ENCODE assay signal across 8 mouse cellular contexts in genomic region chr13:23572218-23573033, GRCm38 (mm10). TPM values are rescaled to one million over a fixed set of nuclear protein-coding genes. Genes with fewer than 3 reads are reported as not detected.
DNase-seq lines count a peak whose midpoint lies in the region; ATAC-seq lines count a peak whose summit lies in the region.

No protein-coding gene starts in this region.

- H3K9ac ChIP-seq in intestine, embryonic 16.5 days (ENCODE audit: low read depth, low read length): peak overlapping the region; percentile 72; the same call in 1 of the 2 replicates
- H3K9ac ChIP-seq in stomach, embryonic 14.5 days (replicated peaks; ENCODE audit: low read depth, low read length): peak overlapping the region; percentile 22

- DNase-seq in embryonic facial prominence, embryonic 10.5 days (ENCODE audit: low spot score): no peak
- no peak for DNase-seq in urinary bladder, postnatal 10 days (ENCODE audit: low spot score)
- DNase-seq in frontal cortex, postnatal 25 days (ENCODE audit: low spot score in 2 of 2): no peak

- no peak for ATAC-seq in megakaryocyte, adult 5-6 weeks (ENCODE audit: poor library complexity, severe bottlenecking)
- ATAC-seq in intestine, embryonic 16.5 days: no peak
- ATAC-seq in stomach, embryonic 14.5 days (ENCODE audit: insufficient number of reproducible peaks, insufficient read depth, low FRiP score, low read depth): no peak
- no peak for ATAC-seq in cerebellum, adult (ENCODE audit: insufficient number of reproducible peaks, low FRiP score, low TSS enrichment)

- peaks cover 39% of the 10 kb centered on the region for H3K4me1 ChIP-seq in megakaryocyte, embryonic 14.5 days
- peaks cover 26% of the 10 kb centered on the region for H3K4me1 ChIP-seq in embryonic facial prominence, embryonic 10.5 days
- peaks cover 12% of the 10 kb centered on the region; the same call in 1 of the 2 replicates for H3K4me1 ChIP-seq in intestine, embryonic 16.5 days (ENCODE audit: control insufficient read depth, insufficient read depth, low read length)
- peaks cover 7% of the 10 kb centered on the region; the same call in 1 of the 2 replicates for H3K4me1 ChIP-seq in stomach, embryonic 14.5 days (ENCODE audit: control insufficient read depth, insufficient read depth, low read length)

- peak overlapping the region; percentile 92 for H3K27ac ChIP-seq in embryonic facial prominence, embryonic 10.5 days (replicated peaks)
- peak overlapping the region; percentile 89 for H3K27ac ChIP-seq in intestine, embryonic 16.5 days (ENCODE audit: low read length)
- H3K27ac ChIP-seq in stomach, embryonic 14.5 days (ENCODE audit: low read length): peak overlapping the region; percentile 94

- 47% methylated on average over 2 of the region's 2 CpGs for WGBS in embryonic facial prominence, embryonic 10.5 days
- 20% methylated on average over 2 of the region's 2 CpGs for WGBS in intestine, embryonic 16.5 days
- 23% methylated on average over 2 of the region's 2 CpGs for WGBS in stomach, embryonic 14.5 days

- peak overlapping the region; percentile 68 for H3K4me2 ChIP-seq in intestine, embryonic 16.5 days (ENCODE audit: low read depth, low read length)
- H3K4me2 ChIP-seq in stomach, embryonic 14.5 days (replicated peaks; ENCODE audit: low read depth, low read length): peak overlapping the region; percentile 41

- H3K36me3 ChIP-seq in megakaryocyte, embryonic 14.5 days (replicated peaks; ENCODE audit: low read length): no peaks in the 10 kb centered on the region
- no peaks in the 10 kb centered on the region for H3K36me3 ChIP-seq in embryonic facial prominence, embryonic 10.5 days (replicated peaks)
- no peaks in the 10 kb centered on the region for H3K36me3 ChIP-seq in intestine, embryonic 16.5 days (ENCODE audit: control insufficient read depth, insufficient read depth, low read length)
- no peaks in the 10 kb centered on the region for H3K36me3 ChIP-seq in stomach, embryonic 14.5 days (ENCODE audit: control insufficient read depth, insufficient read depth, low read length)

- no peaks in the 10 kb centered on the region for H3K27me3 ChIP-seq in megakaryocyte, embryonic 14.5 days (replicated peaks)
- no peaks in the 10 kb centered on the region for H3K27me3 ChIP-seq in embryonic facial prominence, embryonic 10.5 days (replicated peaks; ENCODE audit: low read depth, poor library complexity, severe bottlenecking)
- no peaks in the 10 kb centered on the region for H3K27me3 ChIP-seq in intestine, embryonic 16.5 days (replicated peaks; ENCODE audit: control insufficient read depth, insufficient read depth, low read length)
- no peaks in the 10 kb centered on the region for H3K27me3 ChIP-seq in stomach, embryonic 14.5 days (ENCODE audit: control insufficient read depth, insufficient read depth, low read length)

- H3K9me3 ChIP-seq in megakaryocyte, embryonic 14.5 days: no peaks in the 10 kb centered on the region
- H3K9me3 ChIP-seq in embryonic facial prominence, embryonic 10.5 days: no peaks in the 10 kb centered on the region
- H3K9me3 ChIP-seq in intestine, embryonic 16.5 days (ENCODE audit: control insufficient read depth, low read length): no peaks in the 10 kb centered on the region
- H3K9me3 ChIP-seq in stomach, embryonic 14.5 days (ENCODE audit: control insufficient read depth, low read depth, low read length): no peaks in the 10 kb centered on the region

- H3K4me3 ChIP-seq in megakaryocyte, embryonic 14.5 days (replicated peaks): peak overlapping the region; percentile 90
- peak overlapping the region; percentile 61 for H3K4me3 ChIP-seq in embryonic facial prominence, embryonic 10.5 days
- H3K4me3 ChIP-seq in intestine, embryonic 16.5 days (ENCODE audit: low read length): peak overlapping the region; percentile 51
- peak overlapping the region; percentile 27 for H3K4me3 ChIP-seq in stomach, embryonic 14.5 days (ENCODE audit: low read depth, low read length)

RNA-seq across cellular contexts. Expression of gene Hist1h2bg, which starts 1.2 kb away (rescaled TPM):
- polyA plus RNA-seq in megakaryocyte, embryonic 14.5 days (2012; ENCODE audit: insufficient read depth, low replicate concordance): 16.8 and 28.8 TPM in 2 replicates
- 325 and 384 TPM in 2 replicates for total RNA-seq in megakaryocyte, adult 5-6 weeks (2015)
- total RNA-seq in megakaryocyte, adult 5-6 weeks (2017): 1,715 and 1,721 TPM in 2 replicates
- polyA plus RNA-seq in embryonic facial prominence, embryonic 10.5 days (2016; fragmentation: Nextera tagmentation; extraction: Ambion mirVana): 7.0 and 9.8 TPM in 2 replicates
- polyA plus RNA-seq in intestine, embryonic 16.5 days (2015; fragmentation: Nextera tagmentation; extraction: Ambion mirVana): 8.7 and 8.8 TPM in 2 replicates
- polyA plus RNA-seq in stomach, embryonic 14.5 days (2014; fragmentation: Nextera tagmentation; extraction: Ambion mirVana): 11.0 and 12.6 TPM in 2 replicates

RNA-seq across cellular contexts. Expression of gene Hist1h2ae, which starts 1.4 kb away (rescaled TPM):
- 13.6 and 16.0 TPM in 2 replicates for polyA plus RNA-seq in megakaryocyte, embryonic 14.5 days (2012; ENCODE audit: insufficient read depth, low replicate concordance)
- 8.8 and 9.0 TPM in 2 replicates for total RNA-seq in megakaryocyte, adult 5-6 weeks (2015)
- 272 and 274 TPM in 2 replicates for total RNA-seq in megakaryocyte, adult 5-6 weeks (2017)
- polyA plus RNA-seq in embryonic facial prominence, embryonic 10.5 days (2016; fragmentation: Nextera tagmentation; extraction: Ambion mirVana): 96.8 and 97.7 TPM in 2 replicates
- polyA plus RNA-seq in intestine, embryonic 16.5 days (2015; fragmentation: Nextera tagmentation; extraction: Ambion mirVana): 39.1 and 46.5 TPM in 2 replicates
- 92.6 and 109 TPM in 2 replicates for polyA plus RNA-seq in stomach, embryonic 14.5 days (2014; fragmentation: Nextera tagmentation; extraction: Ambion mirVana)

RNA-seq across cellular contexts. Expression of gene Hist1h2bf, which starts 1.6 kb away (rescaled TPM):
- polyA plus RNA-seq in megakaryocyte, embryonic 14.5 days (2012; ENCODE audit: insufficient read depth, low replicate concordance): 7.6 and 73.0 TPM in 2 replicates
- total RNA-seq in megakaryocyte, adult 5-6 weeks (2015): 449 and 490 TPM in 2 replicates
- 736 and 744 TPM in 2 replicates for total RNA-seq in megakaryocyte, adult 5-6 weeks (2017)
- polyA plus RNA-seq in embryonic facial prominence, embryonic 10.5 days (2016; fragmentation: Nextera tagmentation; extraction: Ambion mirVana): 4.0 and 4.8 TPM in 2 replicates
- 0.62 and 2.1 TPM in 2 replicates for polyA plus RNA-seq in intestine, embryonic 16.5 days (2015; fragmentation: Nextera tagmentation; extraction: Ambion mirVana)
- 7.1 and 7.3 TPM in 2 replicates for polyA plus RNA-seq in stomach, embryonic 14.5 days (2014; fragmentation: Nextera tagmentation; extraction: Ambion mirVana)

RNA-seq across cellular contexts. Expression of gene Hist1h2ad, which starts 1.8 kb away (rescaled TPM):
- 9.6 TPM in 1 of 2 replicates, not detected in the other for polyA plus RNA-seq in megakaryocyte, embryonic 14.5 days (2012; ENCODE audit: insufficient read depth, low replicate concordance)
- 3.2 and 3.6 TPM in 2 replicates for total RNA-seq in megakaryocyte, adult 5-6 weeks (2015)
- total RNA-seq in megakaryocyte, adult 5-6 weeks (2017): 93.7 and 99.2 TPM in 2 replicates
- polyA plus RNA-seq in embryonic facial prominence, embryonic 10.5 days (2016; fragmentation: Nextera tagmentation; extraction: Ambion mirVana): 0.97 and 3.8 TPM in 2 replicates
- 0.65 and 2.7 TPM in 2 replicates for polyA plus RNA-seq in intestine, embryonic 16.5 days (2015; fragmentation: Nextera tagmentation; extraction: Ambion mirVana)
- 4.1 and 6.2 TPM in 2 replicates for polyA plus RNA-seq in stomach, embryonic 14.5 days (2014; fragmentation: Nextera tagmentation; extraction: Ambion mirVana)

RNA-seq across cellular contexts. Expression of gene Hist1h3d, which starts 3.1 kb away (rescaled TPM):
- polyA plus RNA-seq in megakaryocyte, embryonic 14.5 days (2012; ENCODE audit: insufficient read depth, low replicate concordance): 4.6 and 5.9 TPM in 2 replicates
- total RNA-seq in megakaryocyte, adult 5-6 weeks (2015): 150 and 159 TPM in 2 replicates
- total RNA-seq in megakaryocyte, adult 5-6 weeks (2017): 86.3 and 96.3 TPM in 2 replicates
- polyA plus RNA-seq in embryonic facial prominence, embryonic 10.5 days (2016; fragmentation: Nextera tagmentation; extraction: Ambion mirVana): 9.3 and 10.5 TPM in 2 replicates
- 3.8 and 4.8 TPM in 2 replicates for polyA plus RNA-seq in intestine, embryonic 16.5 days (2015; fragmentation: Nextera tagmentation; extraction: Ambion mirVana)
- polyA plus RNA-seq in stomach, embryonic 14.5 days (2014; fragmentation: Nextera tagmentation; extraction: Ambion mirVana): 11.2 and 16.2 TPM in 2 replicates

Comparison
In these comparisons a context has a peak if more than half of its experiments do, and no peak if none do; other contexts are left out.
1. H3K4me3 ChIP-seq: peak in every context shown above with its lines; median percentile 90 in megakaryocyte, embryonic 14.5 days; 61 in embryonic facial prominence, embryonic 10.5 days; 51 in intestine, embryonic 16.5 days; 27 in stomach, embryonic 14.5 days.